Mouse (Mus musculus): ENCODE results near the gene Slc6a17.

GRCm38 (mm10) chr3:107528401-107529118 lies 10.7 kb upstream of the Slc6a17 start:
- TF ChIP-seq POLR2A (IDR thresholded peaks at IDR 0.05; ENCODE audit: extremely low read depth, insufficient read depth, low read length) (peak; percentile 67; the same call in 1 of the 2 replicates), CTCF (IDR thresholded peaks at IDR 0.05; ENCODE audit: extremely low read depth, insufficient read depth, low read length) (no peak)

Data from cortical plate, adult 2 months (tissue).